Mouse (Mus musculus) forebrain, embryonic 15.5 days (tissue): ENCODE data around the gene Rbm28. TPM values are rescaled to one million over a fixed set of nuclear protein-coding genes. Genes with fewer than 3 reads are reported as not detected.

Source experiments
- ATAC-seq: fragments of 200-750 bp; cut with Nextera tagmentation; replicated peaks from 2 replicates; pipeline ENCODE4 v1.8.0; 2017; ENCODE audit warnings: mild to moderate bottlenecking, moderate TSS enrichment, moderate library complexity
- H3K27ac ChIP-seq: fragments of 300-500 bp; sonication (generic); replicated peaks from 2 replicates; pipeline ENCODE4 v1.5.1; 2015; ENCODE audit warnings: mild to moderate bottlenecking, inconsistent platforms
- H3K27me3 ChIP-seq: fragments of 300-500 bp; sonication (generic); 2 replicates; pipeline ENCODE4 v1.6.1; 2015; ENCODE audit warnings: inconsistent platforms
- H3K36me3 ChIP-seq: fragments of 300-500 bp; sonication (generic); 2 replicates; pipeline ENCODE4 v1.6.1; 2015; ENCODE audit warnings: mild to moderate bottlenecking, inconsistent platforms
- H3K4me1 ChIP-seq: fragments of 300-500 bp; sonication (generic); 2 replicates; pipeline ENCODE4 v1.6.1; 2015; ENCODE audit warnings: inconsistent platforms
- H3K4me2 ChIP-seq: fragments of 300-500 bp; sonication (generic); replicated peaks from 2 replicates; pipeline ENCODE4 v1.6.1; 2015; ENCODE audit warnings: mild to moderate bottlenecking, inconsistent platforms
- H3K4me3 ChIP-seq: fragments of 300-500 bp; sonication (generic); 2 replicates; pipeline ENCODE4 v1.5.1; 2015; ENCODE audit warnings: mild to moderate bottlenecking, inconsistent platforms
- H3K9ac ChIP-seq: fragments of 300-500 bp; sonication (generic); replicated peaks from 2 replicates; pipeline ENCODE4 v1.6.1; 2015; ENCODE audit warnings: mild to moderate bottlenecking, inconsistent platforms
- H3K9me3 ChIP-seq: fragments of 300-500 bp; sonication (generic); 2 replicates; pipeline ENCODE4 v1.6.1; 2016; ENCODE audit warnings: inconsistent platforms
- WGBS: fragments of 180-500 bp; shearing (Covaris S2); methylation state at CpG from one replicate; pipeline ENCODE4 v1.1.7; 2015; ENCODE audit warnings: mixed read lengths; 5-methylcytosine and 5-hydroxymethylcytosine counted together
- polyA plus RNA-seq: library from polyadenylated mRNA; unstranded; fragments of >200 nt; fragmentation: Nextera tagmentation; extraction: Ambion mirVana; gene quantifications from 2 replicates; pipeline ENCODE4 v1.2.1, GENCODE M21; 2015

Rbm28 gene
- polyA plus RNA-seq, 1 experiment from 2014 or later, result 41.6 TPM

- Histone ChIP-seq H3K36me3 (peaks cover 33% of the 10 kb centered on the region), H3K27me3 (no peaks in the 10 kb centered on the region)
- whole genome bisulfite sequencing, result 93% methylated on average over 6 of the region's 6 CpGs
Measured at GRCm38 (mm10) chr6:29203861-29204585, 39.2 kb upstream of the Rbm28 start.

GRCm38 (mm10) chr6:29203096-29203495 is 38.3 kb upstream of the Rbm28 start:
- Histone ChIP-seq H3K4me2 (no peak overlapping the region), H3K9me3 (no peaks in the 10 kb centered on the region), H3K36me3 (peaks cover 33% of the 10 kb centered on the region), H3K9ac (no peak overlapping the region), H3K4me1 (peaks cover 10% of the 10 kb centered on the region), H3K4me3 (no peak overlapping the region), H3K27ac (no peak overlapping the region), H3K27me3 (no peaks in the 10 kb centered on the region)
- no peak for ATAC-seq
- WGBS, result 92% methylated on average over 13 of the region's 13 CpGs

More at GRCm38 (mm10) chr6:29203861-29204585, 39.2 kb upstream of the Rbm28 start:
- Histone ChIP-seq H3K4me1 (peaks cover 2% of the 10 kb centered on the region), H3K4me2 (no peak overlapping the region), H3K27ac (no peak overlapping the region), H3K9me3 (no peaks in the 10 kb centered on the region), H3K9ac (no peak overlapping the region), H3K4me3 (no peak overlapping the region)
- no peak for ATAC-seq

GRCm38 (mm10) chr6:29201988-29202387 is 37.2 kb upstream of the Rbm28 start:
- Histone ChIP-seq H3K9me3 (no peaks in the 10 kb centered on the region), H3K27me3 (no peaks in the 10 kb centered on the region), H3K4me3 (no peak overlapping the region), H3K9ac (no peak overlapping the region), H3K4me2 (no peak overlapping the region), H3K36me3 (peaks cover 33% of the 10 kb centered on the region), H3K4me1 (peaks cover 10% of the 10 kb centered on the region), H3K27ac (no peak overlapping the region)
- 81% methylated on average over 7 of the region's 8 CpGs for WGBS
- no peak for ATAC-seq

GRCm38 (mm10) chr6:29201341-29201740 is 36.5 kb upstream of the Rbm28 start:
- Histone ChIP-seq H3K9ac (no peak overlapping the region), H3K36me3 (peaks cover 28% of the 10 kb centered on the region), H3K27ac (no peak overlapping the region), H3K9me3 (no peaks in the 10 kb centered on the region), H3K4me1 (peaks cover 10% of the 10 kb centered on the region), H3K4me2 (no peak overlapping the region), H3K27me3 (no peaks in the 10 kb centered on the region), H3K4me3 (no peak overlapping the region)
- ATAC-seq, result no peak
- 94% methylated on average over 5 of the region's 5 CpGs for WGBS

- WGBS, result 64% methylated on average over 3 of the region's 3 CpGs
- H3K9ac ChIP-seq, result no peak overlapping the region
- H3K36me3 ChIP-seq, result peaks cover 24% of the 10 kb centered on the region
- no peak overlapping the region for H3K27ac ChIP-seq
- H3K9me3 ChIP-seq, result no peaks in the 10 kb centered on the region
- no peak for ATAC-seq
- H3K4me3 ChIP-seq, result no peak overlapping the region
- peaks cover 10% of the 10 kb centered on the region for H3K4me1 ChIP-seq
- no peak overlapping the region for H3K4me2 ChIP-seq
- no peaks in the 10 kb centered on the region for H3K27me3 ChIP-seq
Measured at GRCm38 (mm10) chr6:29200496-29200895, 35.7 kb upstream of the Rbm28 start.

- no peaks in the 10 kb centered on the region for H3K27me3 ChIP-seq
- H3K4me2 ChIP-seq, result peak overlapping the region; percentile 48
- H3K4me1 ChIP-seq, result peaks cover 10% of the 10 kb centered on the region
- ATAC-seq, result no peak
- 0 out of 2 replicates have a peak overlapping the region, but pooled peaks have one; percentile 29 for H3K9ac ChIP-seq
- H3K4me3 ChIP-seq, result peak overlapping the region; percentile 33; the same call in 1 of the 2 replicates
- 46% methylated on average over 8 of the region's 8 CpGs for WGBS
- no peaks in the 10 kb centered on the region for H3K9me3 ChIP-seq
- H3K27ac ChIP-seq, result no peak overlapping the region
- H3K36me3 ChIP-seq, result peaks cover 24% of the 10 kb centered on the region
Measured at GRCm38 (mm10) chr6:29199223-29199855, 34.5 kb upstream of the Rbm28 start.

- peak; percentile 92 for ATAC-seq
Measured at GRCm38 (mm10) chr6:29198309-29199222, 33.8 kb upstream of the Rbm28 start.

GRCm38 (mm10) chr6:29195846-29196698 is 31.3 kb upstream of the Rbm28 start:
- WGBS, result 83% methylated on average over 5 of the region's 5 CpGs

More at GRCm38 (mm10) chr6:29198309-29199222, 33.8 kb upstream of the Rbm28 start:
- 11% methylated on average over 25 of the region's 25 CpGs for WGBS
- Histone ChIP-seq H3K9me3 (no peaks in the 10 kb centered on the region), H3K27ac (peak overlapping the region; percentile 33; the same call in 1 of the 2 replicates), H3K4me3 (peak overlapping the region; percentile 33), H3K27me3 (no peaks in the 10 kb centered on the region), H3K4me2 (peak overlapping the region; percentile 48), H3K9ac (peak overlapping the region; percentile 29; the same call in 1 of the 2 replicates), H3K36me3 (peaks cover 19% of the 10 kb centered on the region; the same call in 1 of the 2 replicates), H3K4me1 (peaks cover 10% of the 10 kb centered on the region)

GRCm38 (mm10) chr6:29195146-29195545 is 30.3 kb upstream of the Rbm28 start:
- WGBS, result 80% methylated on average over 5 of the region's 5 CpGs
- no peak overlapping the region for H3K9ac ChIP-seq
- no peaks in the 10 kb centered on the region for H3K36me3 ChIP-seq
- H3K27me3 ChIP-seq, result no peaks in the 10 kb centered on the region
- H3K27ac ChIP-seq, result no peak overlapping the region
- H3K4me1 ChIP-seq, result peaks cover 10% of the 10 kb centered on the region
- no peak for ATAC-seq
- no peaks in the 10 kb centered on the region for H3K9me3 ChIP-seq
- no peak overlapping the region for H3K4me3 ChIP-seq
- no peak overlapping the region for H3K4me2 ChIP-seq

More at GRCm38 (mm10) chr6:29195846-29196698, 31.3 kb upstream of the Rbm28 start:
- H3K9ac ChIP-seq, result no peak overlapping the region
- no peaks in the 10 kb centered on the region for H3K9me3 ChIP-seq
- no peak overlapping the region for H3K27ac ChIP-seq
- no peak for ATAC-seq
- no peak overlapping the region for H3K4me2 ChIP-seq
- H3K27me3 ChIP-seq, result no peaks in the 10 kb centered on the region
- H3K36me3 ChIP-seq, result peaks cover 7% of the 10 kb centered on the region; the same call in 1 of the 2 replicates
- H3K4me3 ChIP-seq, result no peak overlapping the region
- peaks cover 10% of the 10 kb centered on the region for H3K4me1 ChIP-seq

GRCm38 (mm10) chr6:29193961-29194750 is 29.4 kb upstream of the Rbm28 start:
- Histone ChIP-seq H3K4me1 (peaks cover 10% of the 10 kb centered on the region), H3K4me3 (no peak overlapping the region), H3K9me3 (no peaks in the 10 kb centered on the region), H3K9ac (no peak overlapping the region), H3K4me2 (no peak overlapping the region), H3K27me3 (no peaks in the 10 kb centered on the region), H3K36me3 (no peaks in the 10 kb centered on the region), H3K27ac (no peak overlapping the region)
- 78% methylated on average over 15 of the region's 15 CpGs for WGBS
- ATAC-seq, result no peak
